Mouse (Mus musculus) ES-Bruce4 (cell line): ENCODE data around the gene Lrrc28. TPM values are rescaled to one million over a fixed set of nuclear protein-coding genes. Genes with fewer than 3 reads are reported as not detected.

Experiments
- H3K27ac ChIP-seq: 2 replicates; pipeline ENCODE4 v1.5.1; 2012; ENCODE audit warnings: low read length, inconsistent platforms; ENCODE audit not compliant: insufficient read depth
- H3K27me3 ChIP-seq: 2 replicates; pipeline ENCODE4 v1.6.1; 2012; ENCODE audit warnings: mild to moderate bottlenecking, low read length, inconsistent platforms; ENCODE audit not compliant: control insufficient read depth, poor library complexity, insufficient read depth, severe bottlenecking
- H3K36me3 ChIP-seq: 2 replicates; pipeline ENCODE4 v1.6.1; 2012; ENCODE audit warnings: inconsistent platforms, mild to moderate bottlenecking, low read length, moderate library complexity; ENCODE audit not compliant: control insufficient read depth, poor library complexity, insufficient read depth, severe bottlenecking
- H3K4me1 ChIP-seq: one replicate; pipeline ENCODE4 v1.8.1; 2011; ENCODE audit warnings: low read length; ENCODE audit not compliant: control insufficient read depth, insufficient read depth
- H3K4me3 ChIP-seq: 2 replicates; pipeline ENCODE4 v1.5.1; 2011; ENCODE audit warnings: low read depth, mild to moderate bottlenecking, low read length
- H3K9ac ChIP-seq: 2 replicates; pipeline ENCODE4 v1.6.1; 2012; ENCODE audit warnings: low read depth, mild to moderate bottlenecking, inconsistent platforms; ENCODE audit not compliant: poor library complexity, severe bottlenecking
- H3K9me3 ChIP-seq: replicated peaks from 2 replicates; pipeline ENCODE4 v1.6.1; 2012; ENCODE audit warnings: mild to moderate bottlenecking, low read length, inconsistent platforms; ENCODE audit not compliant: control insufficient read depth, poor library complexity, insufficient read depth, severe bottlenecking
- CTCF ChIP-seq: IDR thresholded peaks from one replicate; pipeline ENCODE4 v1.8.1; 2011; ENCODE audit warnings: low read depth, low read length
- EP300 ChIP-seq: IDR thresholded peaks from 2 replicates; pipeline ENCODE4 v1.6.1; 2011; ENCODE audit warnings: low read depth, low read length; ENCODE audit not compliant: insufficient read depth
- POLR2A ChIP-seq: IDR thresholded peaks from one replicate; pipeline ENCODE4 v1.8.1; 2011; ENCODE audit warnings: low read length; ENCODE audit not compliant: insufficient read depth
- polyA plus RNA-seq: library from polyadenylated mRNA; stranded (reverse); fragments of >200 nt; gene quantifications from 2 replicates; pipeline ENCODE4 v1.2.4, GENCODE M21; 2011; ENCODE audit warnings: low read depth; ENCODE audit not compliant: missing spikeins, insufficient read depth, insufficient read length

Lrrc28 gene
- polyA plus RNA-seq, 1 experiment, result 34.5 TPM

- no peak overlapping the region for H3K4me3 ChIP-seq
- TF ChIP-seq CTCF (no peak), EP300 (no peak), POLR2A (no peak)
- no peak overlapping the region for H3K27ac ChIP-seq
Observed at GRCm38 (mm10) chr7:67592670-67593069, 52.4 kb downstream of the Lrrc28 start.

GRCm38 (mm10) chr7:67588743-67589142 lies 56.3 kb downstream of the Lrrc28 start:
- no peaks in the 10 kb centered on the region for H3K9me3 ChIP-seq
- H3K9ac ChIP-seq, result no peak overlapping the region
- peaks cover 2% of the 10 kb centered on the region for H3K4me1 ChIP-seq
- no peaks in the 10 kb centered on the region for H3K36me3 ChIP-seq
- no peak for TF ChIP-seq CTCF
- no peak for TF ChIP-seq POLR2A
- no peak for TF ChIP-seq EP300
- H3K27ac ChIP-seq, result no peak overlapping the region
- no peak overlapping the region for H3K4me3 ChIP-seq
- no peaks in the 10 kb centered on the region for H3K27me3 ChIP-seq

More at GRCm38 (mm10) chr7:67592670-67593069, 52.4 kb downstream of the Lrrc28 start:
- Histone ChIP-seq H3K4me1 (peaks cover 2% of the 10 kb centered on the region), H3K9me3 (no peaks in the 10 kb centered on the region), H3K36me3 (no peaks in the 10 kb centered on the region), H3K27me3 (no peaks in the 10 kb centered on the region), H3K9ac (no peak overlapping the region)

- no peak for TF ChIP-seq EP300
- TF ChIP-seq POLR2A, result no peak
- TF ChIP-seq CTCF, result no peak
- Histone ChIP-seq H3K4me1 (peaks cover 3% of the 10 kb centered on the region), H3K36me3 (no peaks in the 10 kb centered on the region), H3K27ac (no peak overlapping the region), H3K9me3 (no peaks in the 10 kb centered on the region), H3K27me3 (no peaks in the 10 kb centered on the region), H3K4me3 (no peak overlapping the region), H3K9ac (no peak overlapping the region)
Observed at GRCm38 (mm10) chr7:67586479-67586878, 58.6 kb downstream of the Lrrc28 start.

DNA sequence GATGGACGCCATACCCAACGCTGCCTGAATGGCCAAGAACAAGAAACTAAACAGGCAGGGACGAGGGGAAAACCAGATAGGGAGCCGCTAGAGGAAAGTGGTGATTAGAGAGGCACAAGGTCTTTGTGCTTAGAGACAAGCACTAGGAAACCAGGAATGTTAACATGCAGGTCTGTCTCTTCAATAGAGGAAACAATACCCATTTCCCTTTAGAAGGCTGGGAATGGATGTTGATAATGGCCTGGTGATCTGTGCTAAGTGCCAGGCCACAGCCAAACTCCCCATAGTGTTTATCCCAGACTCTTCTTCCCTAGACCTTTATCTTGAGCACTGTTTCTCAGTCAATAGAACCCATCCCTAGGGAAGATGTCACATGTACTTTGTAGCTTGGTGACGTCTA lies 61.2 kb downstream of the Lrrc28 start:
- TF ChIP-seq POLR2A (no peak), EP300 (no peak), CTCF (no peak)
- Histone ChIP-seq H3K4me3 (no peak overlapping the region), H3K9me3 (no peaks in the 10 kb centered on the region), H3K4me1 (peaks cover 3% of the 10 kb centered on the region), H3K36me3 (no peaks in the 10 kb centered on the region), H3K27ac (no peak overlapping the region), H3K27me3 (no peaks in the 10 kb centered on the region), H3K9ac (no peak overlapping the region)

- TF ChIP-seq CTCF (no peak), POLR2A (no peak), EP300 (no peak)
- Histone ChIP-seq H3K9me3 (no peaks in the 10 kb centered on the region), H3K4me1 (peaks cover 1% of the 10 kb centered on the region), H3K4me3 (no peak overlapping the region), H3K27me3 (no peaks in the 10 kb centered on the region), H3K36me3 (no peaks in the 10 kb centered on the region), H3K27ac (no peak overlapping the region), H3K9ac (no peak overlapping the region)
Observed at GRCm38 (mm10) chr7:67578783-67579482, 66.1 kb downstream of the Lrrc28 start.

DNA sequence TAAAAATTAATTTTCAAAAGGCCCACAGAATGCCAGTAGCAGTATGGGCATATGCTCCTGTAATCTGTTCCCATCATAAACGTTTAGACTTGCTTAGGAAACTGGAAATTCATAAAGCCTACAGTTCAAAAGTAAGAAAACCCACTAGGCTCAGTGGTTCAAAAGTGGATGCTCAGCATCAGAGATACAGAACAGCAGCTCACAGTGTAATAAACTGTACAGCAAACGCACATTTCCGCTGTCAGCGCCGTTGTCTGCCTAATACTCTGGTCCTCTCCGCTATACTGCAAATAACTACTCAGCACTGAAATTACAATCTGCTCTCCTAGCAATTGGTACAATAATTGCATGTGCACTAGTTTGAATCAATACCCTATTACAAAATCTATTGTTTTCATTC lies 67.0 kb downstream of the Lrrc28 start:
- TF ChIP-seq POLR2A (no peak), EP300 (no peak)
- Histone ChIP-seq H3K4me3 (no peak overlapping the region), H3K9me3 (no peaks in the 10 kb centered on the region), H3K27me3 (no peaks in the 10 kb centered on the region), H3K27ac (no peak overlapping the region), H3K36me3 (no peaks in the 10 kb centered on the region), H3K4me1 (no peaks in the 10 kb centered on the region), H3K9ac (no peak overlapping the region)
